Mouse (Mus musculus): ENCODE data around the gene Fam184a. TPM values are rescaled to one million over a fixed set of nuclear protein-coding genes. Genes with fewer than 3 reads are reported as not detected.

The Fam184a gene
- polyA plus RNA-seq, 1 experiment from 2014 or later: 7.0 TPM

GRCm38 (mm10) chr10:53598821-53599220 is 152.1 kb downstream of the Fam184a start:
- WGBS: 56% methylated on average over 5 of the region's 5 CpGs
- no peak for ATAC-seq (ENCODE audit: low FRiP score)
- no peak overlapping the region for H3K9ac ChIP-seq (ENCODE audit: low read depth, low read length)

GRCm38 (mm10) chr10:53597121-53597881 is 153.6 kb downstream of the Fam184a start:
- Histone ChIP-seq H3K9me3 (ENCODE audit: control insufficient read depth, low read length) (no peaks in the 10 kb centered on the region), H3K4me2 (replicated peaks; ENCODE audit: low read depth, low read length) (peak overlapping the region; percentile 49), H3K4me1 (replicated peaks; ENCODE audit: control insufficient read depth, insufficient read depth, low read length) (no peaks in the 10 kb centered on the region), H3K9ac (ENCODE audit: low read depth, low read length) (peak overlapping the region; percentile 97), H3K27me3 (ENCODE audit: control insufficient read depth, insufficient read depth, low read length) (no peaks in the 10 kb centered on the region), H3K36me3 (ENCODE audit: control insufficient read depth, insufficient read depth, low read length) (no peaks in the 10 kb centered on the region), H3K4me3 (ENCODE audit: low read depth, low read length) (peak overlapping the region; percentile 93), H3K27ac (ENCODE audit: low read depth, low read length) (peak overlapping the region; percentile 98)
- peak; percentile 33 for ATAC-seq (ENCODE audit: low FRiP score)
- WGBS: under 1% methylated on average over 63 of the region's 99 CpGs
- DNase-seq (ENCODE audit: low spot score): peak; percentile 65

More at GRCm38 (mm10) chr10:53598821-53599220, 152.1 kb downstream of the Fam184a start:
- H3K9me3 ChIP-seq (ENCODE audit: control insufficient read depth, low read length): no peaks in the 10 kb centered on the region
- peak overlapping the region; percentile 21; the same call in 1 of the 2 replicates for H3K4me3 ChIP-seq (ENCODE audit: low read depth, low read length)
- no peaks in the 10 kb centered on the region for H3K4me1 ChIP-seq (replicated peaks; ENCODE audit: control insufficient read depth, insufficient read depth, low read length)
- H3K4me2 ChIP-seq (replicated peaks; ENCODE audit: low read depth, low read length): peak overlapping the region; percentile 8; the same call in 1 of the 2 replicates
- no peaks in the 10 kb centered on the region for H3K36me3 ChIP-seq (ENCODE audit: control insufficient read depth, insufficient read depth, low read length)
- H3K27me3 ChIP-seq (ENCODE audit: control insufficient read depth, insufficient read depth, low read length): no peaks in the 10 kb centered on the region
- DNase-seq (ENCODE audit: low spot score): peak; percentile 37
- H3K27ac ChIP-seq (ENCODE audit: low read depth, low read length): no peak overlapping the region

- peak within 1 kb of the TSS; percentile 97 for H3K9ac ChIP-seq (ENCODE audit: low read depth, low read length)
- WGBS: under 1% methylated on average over 48 of the region's 52 CpGs
- H3K4me1 ChIP-seq (replicated peaks; ENCODE audit: control insufficient read depth, insufficient read depth, low read length): no peaks in the 10 kb centered on the region
- H3K27ac ChIP-seq (ENCODE audit: low read depth, low read length): peak within 1 kb of the TSS; percentile 98
- peak within 1 kb of the TSS; percentile 93 for H3K4me3 ChIP-seq (ENCODE audit: low read depth, low read length)
- no peaks in the 10 kb centered on the region for H3K27me3 ChIP-seq (ENCODE audit: control insufficient read depth, insufficient read depth, low read length)
- no peaks in the 10 kb centered on the region for H3K36me3 ChIP-seq (ENCODE audit: control insufficient read depth, insufficient read depth, low read length)
- DNase-seq (ENCODE audit: low spot score): peak; percentile 93
- ATAC-seq (ENCODE audit: low FRiP score): peak; percentile 97
- H3K4me2 ChIP-seq (replicated peaks; ENCODE audit: low read depth, low read length): peak within 1 kb of the TSS; percentile 57
- no peaks in the 10 kb centered on the region for H3K9me3 ChIP-seq (ENCODE audit: control insufficient read depth, low read length)
Observed at GRCm38 (mm10) chr10:53596677-53597120, 154.2 kb downstream of the Fam184a start, which contains the start of gene Asf1a. Gene Asf1a (plus strand): TSS chr10:53596757.

- no peak for DNase-seq (ENCODE audit: low spot score)
- WGBS: 13% methylated on average over 23 of the region's 27 CpGs
- H3K27ac ChIP-seq (ENCODE audit: low read depth, low read length): peak overlapping the region; percentile 98; the same call in 1 of the 2 replicates
Observed at GRCm38 (mm10) chr10:53595744-53596676, 154.9 kb downstream of the Fam184a start.

GRCm38 (mm10) chr10:53585777-53586176 is 165.1 kb downstream of the Fam184a start:
- Histone ChIP-seq H3K9ac (ENCODE audit: low read depth, low read length) (no peak overlapping the region), H3K27ac (ENCODE audit: low read depth, low read length) (no peak overlapping the region), H3K9me3 (ENCODE audit: control insufficient read depth, low read length) (no peaks in the 10 kb centered on the region), H3K27me3 (ENCODE audit: control insufficient read depth, insufficient read depth, low read length) (no peaks in the 10 kb centered on the region), H3K4me3 (ENCODE audit: low read depth, low read length) (no peak overlapping the region), H3K4me2 (replicated peaks; ENCODE audit: low read depth, low read length) (no peak overlapping the region), H3K36me3 (ENCODE audit: control insufficient read depth, insufficient read depth, low read length) (no peaks in the 10 kb centered on the region), H3K4me1 (replicated peaks; ENCODE audit: control insufficient read depth, insufficient read depth, low read length) (no peaks in the 10 kb centered on the region)
- ATAC-seq (ENCODE audit: low FRiP score): no peak
- WGBS: 49% methylated on average over 3 of the region's 3 CpGs
- no peak for DNase-seq (ENCODE audit: low spot score)

More at GRCm38 (mm10) chr10:53595744-53596676, 154.9 kb downstream of the Fam184a start:
- Histone ChIP-seq H3K36me3 (ENCODE audit: control insufficient read depth, insufficient read depth, low read length) (no peaks in the 10 kb centered on the region), H3K9ac (ENCODE audit: low read depth, low read length) (peak overlapping the region; percentile 62), H3K4me1 (replicated peaks; ENCODE audit: control insufficient read depth, insufficient read depth, low read length) (no peaks in the 10 kb centered on the region), H3K27me3 (ENCODE audit: control insufficient read depth, insufficient read depth, low read length) (no peaks in the 10 kb centered on the region), H3K4me3 (ENCODE audit: low read depth, low read length) (peak overlapping the region; percentile 46), H3K4me2 (replicated peaks; ENCODE audit: low read depth, low read length) (peak overlapping the region; percentile 57), H3K9me3 (ENCODE audit: control insufficient read depth, low read length) (no peaks in the 10 kb centered on the region)
- peak; percentile 95; the same call in 1 of the 2 replicates for ATAC-seq (ENCODE audit: low FRiP score)

Other genes with a start within 250 kb of the Fam184a start
- gene Asf1a, start 154.4 kb downstream of the Fam184a start, polyA plus RNA-seq (2014; fragmentation: Nextera tagmentation; extraction: Ambion mirVana): 165 and 167 TPM in 2 replicates
- gene Mcm9, start 120.7 kb downstream of the Fam184a start, polyA plus RNA-seq (2014; fragmentation: Nextera tagmentation; extraction: Ambion mirVana): 13.8 and 15.3 TPM in 2 replicates